Mouse (Mus musculus) cerebellum, adult 2 months (tissue): Measurements from ENCODE around the gene Gsap. TPM values are rescaled to one million over a fixed set of nuclear protein-coding genes. Genes with fewer than 3 reads are reported as not detected.

Experiments
- DNase-seq, 2 experiments: peaks; one replicate each; pipeline ENCODE4 v3.0.0; 2021
- H3K27ac ChIP-seq: fragments of 200-500 bp; 2 replicates; pipeline ENCODE4 v1.5.1; 2012; ENCODE audit warnings: low read length, control low read depth, inconsistent platforms; ENCODE audit not compliant: insufficient read depth
- H3K27me3 ChIP-seq: fragments of 200-500 bp; 2 replicates; pipeline ENCODE4 v1.6.1; 2012; ENCODE audit warnings: inconsistent platforms, mild to moderate bottlenecking, low read length, moderate library complexity; ENCODE audit not compliant: control insufficient read depth, insufficient read depth
- H3K4me1 ChIP-seq: fragments of 200-500 bp; 2 replicates; pipeline ENCODE4 v1.6.1; 2011; ENCODE audit warnings: low read length; ENCODE audit not compliant: control insufficient read depth, insufficient read depth
- H3K4me3 ChIP-seq: fragments of 200-500 bp; replicated peaks from 2 replicates; pipeline ENCODE3; 2011; ENCODE audit warnings: mild to moderate bottlenecking, low read depth, low read length, control low read depth; ENCODE audit not compliant: insufficient read depth
- CTCF ChIP-seq: fragments of 200-500 bp; IDR thresholded peaks from 2 replicates; pipeline ENCODE4 v1.5.1; 2011; ENCODE audit warnings: low read depth, mild to moderate bottlenecking, control low read depth, low read length, moderate library complexity, borderline replicate concordance; ENCODE audit not compliant: insufficient read depth
- POLR2A ChIP-seq: fragments of 200-500 bp; IDR thresholded peaks from 2 replicates; pipeline ENCODE4 v1.6.1; 2011; ENCODE audit warnings: low read length, control low read depth, borderline replicate concordance; ENCODE audit not compliant: insufficient read depth
- WGBS: fragments of 180-500 bp; shearing (Covaris S2); methylation state at CpG from one replicate; pipeline ENCODE4 v1.1.7; 2018; 5-methylcytosine and 5-hydroxymethylcytosine counted together
- polyA plus RNA-seq: library from polyadenylated mRNA; depleted of rRNA; stranded (reverse); fragments of >200 nt; gene quantifications from 2 replicates; pipeline ENCODE4 v1.2.3, GENCODE M21; 2012

Gsap gene
- polyA plus RNA-seq, 1 experiment: 13.9 TPM

DNA sequence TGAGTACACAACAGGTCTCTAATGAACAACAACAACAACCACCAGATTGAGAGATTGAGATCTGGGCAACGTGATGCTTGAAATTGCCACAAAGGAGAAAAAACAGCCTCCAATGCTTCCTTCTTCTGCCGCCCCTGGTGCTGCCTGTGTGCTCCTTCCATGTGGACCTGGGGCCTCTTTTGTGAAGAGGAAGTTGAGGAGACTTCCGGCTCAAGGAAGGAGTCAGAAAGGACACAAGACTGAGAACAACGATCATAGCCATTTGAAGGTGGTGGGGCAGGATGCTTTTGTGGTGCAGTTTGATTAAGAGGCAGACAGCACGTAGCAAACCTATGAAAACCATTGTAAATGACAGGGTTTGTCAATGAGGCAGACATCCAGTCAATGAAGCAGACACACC lies 27.7 kb downstream of the Gsap start:
- Histone ChIP-seq H3K27ac (no peak overlapping the region), H3K27me3 (no peaks in the 10 kb centered on the region), H3K4me3 (no peak overlapping the region), H3K4me1 (no peaks in the 10 kb centered on the region)
- TF ChIP-seq POLR2A (no peak), CTCF (no peak)
- WGBS: 88% methylated on average over 5 of the region's 5 CpGs
- no peak for DNase-seq

DNA sequence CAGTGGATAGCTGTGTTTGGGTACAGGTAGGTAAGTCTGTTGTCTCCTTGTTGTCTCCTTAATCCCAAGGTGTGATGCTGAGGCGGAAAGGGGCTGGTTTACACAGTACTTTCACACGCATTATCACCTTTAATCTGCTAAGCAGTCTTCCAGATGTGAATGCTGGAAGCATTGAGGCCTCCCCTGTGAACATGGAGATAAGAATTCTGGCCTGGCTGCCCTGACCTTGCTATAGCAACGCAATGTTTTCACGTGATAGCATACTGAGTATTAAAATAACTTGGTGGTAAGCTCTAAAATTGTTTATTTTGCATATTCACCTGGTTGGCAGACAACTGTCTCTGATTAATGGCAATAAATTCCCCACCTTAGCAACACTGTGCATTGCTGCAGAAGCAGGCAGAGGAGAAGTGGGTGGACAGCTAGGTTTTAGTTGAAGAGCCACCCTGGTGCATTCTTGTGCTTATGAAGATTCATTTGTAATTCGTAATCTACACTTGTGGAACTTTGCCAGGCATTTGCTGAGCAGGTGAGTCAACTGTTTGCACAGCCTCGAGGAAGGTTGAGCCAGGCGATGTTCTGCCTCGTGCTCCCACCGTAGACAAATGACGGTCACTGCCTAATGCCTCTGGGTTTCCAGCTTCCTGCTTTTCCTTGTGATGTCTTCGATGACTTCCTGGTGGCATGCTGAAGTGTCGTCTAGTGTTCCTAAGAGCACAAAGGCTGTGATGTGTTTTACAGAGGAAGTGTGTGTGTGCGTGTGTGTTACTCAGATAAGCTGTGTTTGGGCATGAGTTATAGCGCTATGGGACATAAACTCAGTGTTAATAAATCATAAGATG lies 31.6 kb downstream of the Gsap start:
- Histone ChIP-seq H3K4me1 (no peaks in the 10 kb centered on the region), H3K27me3 (no peaks in the 10 kb centered on the region), H3K27ac (no peak overlapping the region), H3K4me3 (no peak overlapping the region)
- TF ChIP-seq CTCF (no peak), POLR2A (no peak)
- no peak for DNase-seq
- WGBS: 86% methylated on average over 14 of the region's 14 CpGs

DNA sequence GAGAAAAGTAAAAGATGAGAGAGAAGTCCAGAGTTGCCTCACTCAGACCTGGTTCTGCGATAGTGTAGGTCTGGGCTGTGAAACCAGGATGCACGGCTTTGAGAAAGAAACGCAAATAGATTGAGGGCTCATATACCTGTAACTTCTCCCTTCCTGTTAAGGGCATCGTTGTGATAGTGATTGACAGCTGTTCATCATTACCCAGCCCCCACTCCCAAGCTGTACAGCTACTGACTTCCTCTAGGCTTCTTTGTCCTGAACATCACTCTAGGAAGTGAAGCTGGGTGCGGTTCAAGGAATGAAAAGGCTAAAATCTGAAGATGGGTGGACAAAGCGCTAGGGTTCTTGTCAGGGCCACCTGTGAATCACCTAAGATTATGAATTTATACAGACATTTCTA lies 46.8 kb downstream of the Gsap start:
- TF ChIP-seq POLR2A: no peak
- TF ChIP-seq CTCF: no peak
- no peaks in the 10 kb centered on the region for H3K27me3 ChIP-seq
- no peak for DNase-seq
- 94% methylated on average over 6 of the region's 6 CpGs for WGBS
- H3K27ac ChIP-seq: no peak overlapping the region
- no peaks in the 10 kb centered on the region for H3K4me1 ChIP-seq
- H3K4me3 ChIP-seq: no peak overlapping the region

DNA sequence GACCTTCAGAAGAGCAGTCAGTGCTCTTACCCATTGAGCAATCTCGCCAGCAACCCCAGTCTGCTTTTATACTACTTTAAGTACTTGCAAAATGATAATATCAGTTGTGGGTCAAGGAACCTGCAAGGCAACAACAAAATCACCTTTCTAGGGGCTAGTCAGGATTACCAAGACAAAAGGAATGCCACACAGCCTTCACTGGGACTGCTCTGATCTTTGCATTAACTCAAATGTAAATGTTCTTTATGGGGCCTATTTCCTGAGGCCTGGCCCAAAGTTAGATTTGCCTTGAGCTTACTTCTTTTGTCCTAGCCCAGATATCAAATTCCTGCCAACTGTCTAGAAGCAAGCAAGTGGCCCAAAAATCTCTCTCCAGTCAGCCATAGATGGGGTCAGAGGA lies 58.5 kb downstream of the Gsap start:
- Histone ChIP-seq H3K27ac (no peak overlapping the region), H3K27me3 (no peaks in the 10 kb centered on the region), H3K4me3 (no peak overlapping the region), H3K4me1 (no peaks in the 10 kb centered on the region)
- TF ChIP-seq POLR2A (no peak), CTCF (no peak)
- WGBS: 85% methylated on average over 1 of the region's 1 CpGs
- DNase-seq: no peak

DNA sequence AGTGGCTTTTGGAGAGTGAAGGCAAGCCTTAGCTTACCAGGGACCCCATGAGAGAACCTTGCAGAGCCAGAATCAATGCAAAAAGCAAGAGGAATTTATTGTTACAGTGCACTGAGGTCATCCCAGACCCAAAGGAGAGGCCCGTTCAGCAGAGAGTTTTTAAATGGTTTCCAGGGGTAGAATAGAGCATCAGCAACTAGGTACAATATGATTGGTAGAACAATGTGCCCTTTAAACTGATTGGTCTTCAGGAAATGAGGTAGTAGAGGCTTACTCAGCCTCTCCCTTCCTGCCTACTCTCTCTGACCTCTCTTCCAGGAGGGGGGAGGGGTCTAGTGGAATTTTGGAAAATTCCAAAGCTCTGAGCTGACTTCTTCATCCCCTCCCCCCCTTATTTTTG lies 59.2 kb downstream of the Gsap start:
- WGBS: 84% methylated on average over 1 of the region's 1 CpGs

DNA sequence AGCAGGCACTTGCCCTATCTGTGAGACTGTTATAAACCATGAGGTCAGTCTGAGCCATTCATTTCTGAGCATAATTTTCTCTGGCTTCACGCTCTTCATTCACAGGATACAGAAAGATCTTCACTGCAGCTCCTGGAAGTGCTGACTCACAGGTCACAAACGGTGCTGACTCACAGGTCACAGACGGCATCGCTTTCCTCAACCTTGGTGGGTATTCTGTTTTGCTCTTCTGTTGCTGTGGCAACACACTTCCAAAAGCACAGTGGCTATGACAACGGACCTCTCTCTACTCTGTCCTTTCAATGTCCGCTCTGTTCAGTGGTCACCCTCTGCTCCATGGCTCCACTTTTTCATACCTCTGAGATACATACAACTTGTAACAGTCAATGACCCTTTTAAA lies 60.7 kb downstream of the Gsap start:
- Histone ChIP-seq H3K4me1 (no peaks in the 10 kb centered on the region), H3K4me3 (no peak overlapping the region), H3K27ac (no peak overlapping the region), H3K27me3 (no peaks in the 10 kb centered on the region)
- 74% methylated on average over 6 of the region's 6 CpGs for WGBS
- no peak for DNase-seq
- no peak for TF ChIP-seq POLR2A
- TF ChIP-seq CTCF: no peak

More for the DNA sequence above, 59.2 kb downstream of the Gsap start:
- TF ChIP-seq CTCF: no peak
- no peak for TF ChIP-seq POLR2A
- Histone ChIP-seq H3K27me3 (no peaks in the 10 kb centered on the region), H3K4me1 (no peaks in the 10 kb centered on the region), H3K4me3 (no peak overlapping the region), H3K27ac (no peak overlapping the region)
- no peak for DNase-seq

DNA sequence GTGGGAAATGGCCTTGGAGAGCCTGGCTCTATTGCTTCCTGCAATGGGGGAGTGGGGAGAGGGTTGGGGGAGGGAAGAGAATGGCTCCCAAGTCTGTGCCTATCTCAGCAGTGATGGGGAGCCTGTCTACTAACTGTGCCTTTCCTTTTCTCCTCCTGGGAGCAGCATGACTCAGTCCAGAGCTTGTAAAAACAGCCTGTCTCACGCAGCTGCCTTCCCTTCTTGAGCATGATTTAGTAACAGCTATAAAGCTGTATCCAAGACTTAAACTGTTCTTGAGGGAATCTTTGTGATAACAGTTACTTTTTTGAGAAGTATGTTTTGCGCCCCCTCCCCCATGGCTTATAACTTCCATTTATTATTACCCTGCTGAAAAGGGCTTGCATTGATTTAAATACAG lies 61.9 kb downstream of the Gsap start:
- Histone ChIP-seq H3K27me3 (no peaks in the 10 kb centered on the region), H3K4me1 (no peaks in the 10 kb centered on the region), H3K4me3 (no peak overlapping the region), H3K27ac (no peak overlapping the region)
- WGBS: 91% methylated on average over 2 of the region's 2 CpGs
- TF ChIP-seq CTCF (no peak), POLR2A (no peak)
- DNase-seq: no peak

DNA sequence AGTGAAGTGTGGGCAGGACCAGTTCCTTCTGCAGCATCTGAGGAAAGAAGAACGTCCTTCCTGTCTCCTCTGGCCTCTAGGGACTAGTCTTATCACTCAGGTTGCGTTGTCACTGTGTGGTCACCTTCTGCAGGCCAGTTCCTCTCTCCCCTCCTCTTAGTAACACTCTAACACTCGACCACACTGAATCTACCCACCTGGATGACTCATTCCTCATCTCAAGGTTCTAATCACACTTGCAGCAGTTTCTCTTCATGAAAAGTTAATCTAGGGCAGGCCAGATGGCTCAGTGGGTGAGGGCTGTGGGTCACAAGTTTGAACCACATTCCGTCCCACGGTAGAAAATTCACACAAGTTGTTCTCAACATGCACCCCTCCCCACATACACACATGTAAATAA lies 62.8 kb downstream of the Gsap start:
- H3K4me3 ChIP-seq: no peak overlapping the region
- WGBS: 83% methylated on average over 5 of the region's 5 CpGs
- no peaks in the 10 kb centered on the region for H3K4me1 ChIP-seq
- DNase-seq: no peak
- H3K27me3 ChIP-seq: no peaks in the 10 kb centered on the region
- H3K27ac ChIP-seq: no peak overlapping the region
- TF ChIP-seq CTCF: no peak

DNA sequence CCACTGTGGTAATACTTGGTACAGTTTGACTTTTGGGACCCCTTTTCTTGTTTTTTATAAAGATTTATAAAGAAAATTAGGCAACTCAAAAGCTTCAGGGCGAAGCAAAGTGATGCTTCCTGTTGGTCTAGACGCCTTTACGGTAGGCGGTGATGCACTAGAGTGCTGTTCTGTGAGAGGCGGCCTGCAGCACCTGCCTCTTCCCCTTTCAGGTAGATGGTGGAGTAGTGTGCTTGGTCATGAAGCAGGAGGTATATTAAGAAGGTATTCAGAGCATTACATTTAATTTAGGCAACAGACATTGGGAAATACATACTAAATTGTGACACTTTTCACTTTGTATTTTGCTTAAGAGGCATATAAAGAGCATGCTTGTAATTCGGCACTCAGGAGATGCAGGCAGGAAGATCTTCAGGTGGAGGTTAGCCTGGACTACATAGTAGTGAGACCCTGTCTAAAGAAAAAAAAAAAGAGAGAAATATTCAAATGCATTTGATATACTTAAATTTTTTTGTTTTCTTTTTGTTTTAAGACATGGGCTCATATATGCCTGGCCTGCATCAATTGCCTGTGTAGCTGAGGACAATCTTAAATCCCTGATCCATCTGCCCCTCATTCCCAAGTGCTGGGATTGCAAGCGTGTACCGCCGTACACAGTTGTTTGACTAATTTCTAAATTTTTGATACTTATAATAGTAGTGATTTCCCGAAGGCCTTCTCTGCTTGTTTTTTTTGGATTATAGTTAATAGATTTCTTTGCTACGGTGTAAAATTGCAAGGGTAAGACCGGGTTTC lies 68.9 kb downstream of the Gsap start:
- TF ChIP-seq POLR2A (no peak), CTCF (no peak)
- Histone ChIP-seq H3K4me1 (no peaks in the 10 kb centered on the region), H3K4me3 (no peak overlapping the region), H3K27me3 (no peaks in the 10 kb centered on the region), H3K27ac (no peak overlapping the region)
- WGBS: 97% methylated on average over 12 of the region's 12 CpGs
- no peak for DNase-seq
